Mouse (Mus musculus): ENCODE measurements at regions not wholly inside any gene's neighbourhood (a gene's known extent, or its start where the extent isn't known, plus 50 kb on each side); places are given as distances from the start of the nearest gene placed in this dataset.

- TF ChIP-seq POLR2A (IDR thresholded peaks at IDR 0.05; ENCODE audit: borderline replicate concordance, insufficient read depth, low read length) (no peak), CTCF (IDR thresholded peaks at IDR 0.05; ENCODE audit: borderline replicate concordance, insufficient read depth, low read depth, low read length) (no peak)
These were observed 221.9 kb upstream of the Cblb start for GRCm38 (mm10) chr16:51809120-51809519.

Measured in cerebellum, adult 2 months (tissue).